Mouse (Mus musculus) embryonic fibroblast, embryonic 13.5 days (primary cell): ENCODE results near the gene Tulp3. TPM values are rescaled to one million over a fixed set of nuclear protein-coding genes. Genes with fewer than 3 reads are reported as not detected.
"Not testable (repeated sequence)": the region's sequence is repeated elsewhere in the genome, so short reads cannot be mapped to it uniquely, and the experiment has no call there.

Experiments used
- H3K27ac ChIP-seq: 2 replicates; pipeline ENCODE4 v1.5.1; 2012; ENCODE audit warnings: low read length, control low read depth, inconsistent platforms; ENCODE audit not compliant: insufficient read depth
- H3K4me1 ChIP-seq: 2 replicates; pipeline ENCODE4 v1.6.1; 2011; ENCODE audit warnings: low read length; ENCODE audit not compliant: control insufficient read depth, insufficient read depth
- H3K4me3 ChIP-seq: 2 replicates; pipeline ENCODE4 v1.5.1; 2011; ENCODE audit warnings: mild to moderate bottlenecking, control low read depth, low read length; ENCODE audit not compliant: insufficient read depth
- CTCF ChIP-seq: IDR thresholded peaks from 2 replicates; pipeline ENCODE4 v1.5.1; 2011; ENCODE audit warnings: mild to moderate bottlenecking, control low read depth, low read length, moderate library complexity, borderline replicate concordance; ENCODE audit not compliant: insufficient read depth
- POLR2A ChIP-seq: IDR thresholded peaks from 2 replicates; pipeline ENCODE4 v1.6.1; 2011; ENCODE audit warnings: low read depth, mild to moderate bottlenecking, control low read depth, low read length, moderate library complexity
- polyA plus RNA-seq: library from polyadenylated mRNA; stranded (reverse); fragments of >200 nt; gene quantifications from 2 replicates; pipeline ENCODE4 v1.2.4, GENCODE M21; 2011; ENCODE audit warnings: low read depth; ENCODE audit not compliant: missing spikeins, insufficient read length

Gene Tulp3
- polyA plus RNA-seq, 1 experiment = 56.8 TPM

- no peak overlapping the region for H3K4me3 ChIP-seq
- no peak for TF ChIP-seq POLR2A
- no peak for TF ChIP-seq CTCF
- H3K27ac ChIP-seq = 0 out of 2 replicates have a peak overlapping the region, but pooled peaks have one; percentile 2
- peaks cover 17% of the 10 kb centered on the region for H3K4me1 ChIP-seq
Measured at GRCm38 (mm10) chr6:128338876-128339275, 16.8 kb downstream of the Tulp3 start.

- H3K4me1 ChIP-seq = peaks cover 10% of the 10 kb centered on the region
- no peak overlapping the region for H3K4me3 ChIP-seq
- H3K27ac ChIP-seq = no peak overlapping the region
- no peak for TF ChIP-seq CTCF
- TF ChIP-seq POLR2A = no peak
Measured at GRCm38 (mm10) chr6:128337467-128337866, 18.2 kb downstream of the Tulp3 start.

GRCm38 (mm10) chr6:128334397-128335124 lies 21.1 kb downstream of the Tulp3 start:
- TF ChIP-seq POLR2A (no peak), CTCF (no peak)
- Histone ChIP-seq H3K4me3 (no peak overlapping the region), H3K4me1 (peaks cover 5% of the 10 kb centered on the region; the same call in 1 of the 2 replicates), H3K27ac (no peak overlapping the region; the same call in 1 of the 2 replicates)

GRCm38 (mm10) chr6:128318317-128318716 lies 37.3 kb downstream of the Tulp3 start:
- Histone ChIP-seq H3K4me3 (no peak overlapping the region), H3K27ac (no peak overlapping the region), H3K4me1 (no peaks in the 10 kb centered on the region)
- TF ChIP-seq CTCF (no peak), POLR2A (no peak)

GRCm38 (mm10) chr6:128315597-128315996 lies 40.1 kb downstream of the Tulp3 start:
- TF ChIP-seq POLR2A (no peak), CTCF (no peak)
- H3K4me1 ChIP-seq = no peaks in the 10 kb centered on the region
- no peak overlapping the region for H3K27ac ChIP-seq
- no peak overlapping the region for H3K4me3 ChIP-seq

GRCm38 (mm10) chr6:128314796-128315195 lies 40.9 kb downstream of the Tulp3 start:
- H3K4me1 ChIP-seq = no peaks in the 10 kb centered on the region
- no peak overlapping the region for H3K27ac ChIP-seq
- TF ChIP-seq CTCF = no peak
- no peak for TF ChIP-seq POLR2A
- H3K4me3 ChIP-seq = no peak overlapping the region

- no peak overlapping the region for H3K27ac ChIP-seq
- TF ChIP-seq POLR2A (no peak), CTCF (peak; percentile 72; the same call in 1 of the 2 replicates)
- no peaks in the 10 kb centered on the region for H3K4me1 ChIP-seq
- no peak overlapping the region for H3K4me3 ChIP-seq
Measured at GRCm38 (mm10) chr6:128308311-128308710, 47.3 kb downstream of the Tulp3 start.

GRCm38 (mm10) chr6:128304801-128305200 lies 50.9 kb downstream of the Tulp3 start:
- no peak for TF ChIP-seq POLR2A
- no peak for TF ChIP-seq CTCF
- no peak overlapping the region for H3K27ac ChIP-seq
- peaks cover 6% of the 10 kb centered on the region; the same call in 1 of the 2 replicates for H3K4me1 ChIP-seq
- H3K4me3 ChIP-seq = no peak overlapping the region

- not testable (repeated sequence) for H3K4me3 ChIP-seq, H3K27ac ChIP-seq
- peaks cover 18% of the 10 kb centered on the region for H3K4me1 ChIP-seq
Measured at GRCm38 (mm10) chr6:128302640-128303039, 53.0 kb downstream of the Tulp3 start.

- H3K4me3 ChIP-seq = no peak overlapping the region
- no peak overlapping the region for H3K27ac ChIP-seq
- H3K4me1 ChIP-seq = peaks cover 22% of the 10 kb centered on the region
- no peak for TF ChIP-seq POLR2A
- TF ChIP-seq CTCF = no peak
Measured at GRCm38 (mm10) chr6:128301891-128302290, 53.8 kb downstream of the Tulp3 start.

- peaks cover 27% of the 10 kb centered on the region for H3K4me1 ChIP-seq
- TF ChIP-seq CTCF (no peak), POLR2A (peak; percentile 50; the same call in 1 of the 2 replicates)
- H3K27ac ChIP-seq = no peak overlapping the region
- peak overlapping the region; percentile 73; the same call in 1 of the 2 replicates for H3K4me3 ChIP-seq
Measured at GRCm38 (mm10) chr6:128301458-128301857, 54.2 kb downstream of the Tulp3 start.
